Mouse (Mus musculus) embryonic facial prominence, embryonic 11.5 days (tissue): ENCODE data around the gene Gm5416. TPM values are rescaled to one million over a fixed set of nuclear protein-coding genes. Genes with fewer than 3 reads are reported as not detected.
"Not testable (repeated sequence)": the region's sequence is repeated elsewhere in the genome, so short reads cannot be mapped to it uniquely, and the experiment has no call there.

Experiments
- ATAC-seq: fragments of 200-750 bp; cut with Nextera tagmentation; replicated peaks from 2 replicates; pipeline ENCODE4 v1.8.0; 2017; ENCODE audit warnings: low read depth; ENCODE audit not compliant: insufficient number of reproducible peaks, low FRiP score, low TSS enrichment
- DNase-seq: peaks from one replicate; pipeline ENCODE4 v3.0.0-alpha.2; 2015; ENCODE audit warnings: low spot score
- H3K27ac ChIP-seq: fragments of 300-500 bp; sonication (generic); replicated peaks from 2 replicates; pipeline ENCODE4 v1.5.1; 2014; ENCODE audit warnings: mild to moderate bottlenecking, low read depth, low read length, control low read depth
- H3K27me3 ChIP-seq: fragments of 300-500 bp; sonication (generic); 2 replicates; pipeline ENCODE4 v1.6.1; 2014; ENCODE audit warnings: mild to moderate bottlenecking, low read length, moderate library complexity, mixed read lengths; ENCODE audit not compliant: control insufficient read depth, insufficient read depth
- H3K36me3 ChIP-seq: fragments of 300-500 bp; sonication (generic); replicated peaks from 2 replicates; pipeline ENCODE4 v1.6.1; 2014; ENCODE audit warnings: low read depth, mild to moderate bottlenecking, low read length, moderate library complexity, mixed read lengths; ENCODE audit not compliant: control insufficient read depth, insufficient read depth
- H3K4me1 ChIP-seq: fragments of 300-500 bp; sonication (generic); 2 replicates; pipeline ENCODE4 v1.6.1; 2014; ENCODE audit warnings: low read length, mixed read lengths; ENCODE audit not compliant: control insufficient read depth, insufficient read depth
- H3K4me2 ChIP-seq: fragments of 300-500 bp; sonication (generic); 2 replicates; pipeline ENCODE4 v1.6.1; 2014; ENCODE audit warnings: low read depth, mild to moderate bottlenecking, control low read depth, low read length, moderate library complexity
- H3K4me3 ChIP-seq: fragments of 300-500 bp; sonication (generic); 2 replicates; pipeline ENCODE4 v1.5.1; 2014; ENCODE audit warnings: low read depth, low read length, control low read depth
- H3K9ac ChIP-seq: fragments of 300-500 bp; sonication (generic); replicated peaks from 2 replicates; pipeline ENCODE4 v1.6.1; 2014; ENCODE audit warnings: mild to moderate bottlenecking, control low read depth, low read length
- H3K9me3 ChIP-seq: fragments of 300-500 bp; sonication (generic); replicated peaks from 2 replicates; pipeline ENCODE4 v1.6.1; 2016; ENCODE audit warnings: mild to moderate bottlenecking, low read length, inconsistent platforms, mixed read lengths; ENCODE audit not compliant: control insufficient read depth
- WGBS: fragments of 180-500 bp; shearing (Covaris S2); extraction: QIAGEN DNeasy Blood & Tissue Kit; methylation state at CpG from one replicate; pipeline ENCODE4 v1.1.7; 2014; 5-methylcytosine and 5-hydroxymethylcytosine counted together
- polyA plus RNA-seq: library from polyadenylated mRNA; unstranded; fragments of >200 nt; fragmentation: Nextera tagmentation; extraction: Ambion mirVana; gene quantifications from 2 replicates; pipeline ENCODE4 v1.2.1, GENCODE M21; 2014

The Gm5416 gene
- polyA plus RNA-seq, 1 experiment from 2014 or later = not detected

DNA sequence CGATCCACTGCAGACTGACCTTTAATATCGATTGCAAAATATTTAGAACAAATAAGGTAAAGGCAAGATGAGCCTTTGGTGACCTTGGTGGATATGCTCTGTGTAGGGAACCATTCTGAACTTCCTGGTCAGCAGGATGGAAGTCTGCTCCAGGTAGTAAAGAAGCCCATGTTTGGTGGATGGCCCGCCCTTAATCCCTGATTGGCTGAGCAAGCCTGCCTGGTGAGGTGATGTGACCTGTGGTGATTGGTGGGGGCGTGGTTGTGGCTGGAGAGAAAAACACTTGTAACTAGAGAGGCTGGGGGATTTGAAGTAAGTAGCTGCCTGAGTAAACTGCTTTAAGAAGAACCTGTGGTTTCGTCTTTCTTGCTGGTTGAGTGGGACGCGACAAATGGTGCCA, 11.0 kb downstream of the Gm5416 start, which contains the start of gene 2010005H15Rik:
2010005H15Rik (plus strand) TSS at position 301 of the 400 bp plus-strand sequence.
- H3K4me3 ChIP-seq, ATAC-seq, H3K27ac ChIP-seq, H3K27me3 ChIP-seq, H3K36me3 ChIP-seq, H3K9me3 ChIP-seq, H3K9ac ChIP-seq, DNase-seq, H3K4me1 ChIP-seq, H3K4me2 ChIP-seq: not testable (repeated sequence)
- WGBS = 87% methylated on average over 6 of the region's 7 CpGs

GRCm38 (mm10) chr16:36260585-36260984, 50.4 kb downstream of the Gm5416 start:
- not testable (repeated sequence) for H3K9ac ChIP-seq, H3K4me3 ChIP-seq, H3K36me3 ChIP-seq, H3K27ac ChIP-seq, H3K27me3 ChIP-seq, DNase-seq, H3K9me3 ChIP-seq, H3K4me2 ChIP-seq, ATAC-seq, H3K4me1 ChIP-seq

Other genes starting within 250 kb of the Gm5416 start
- gene Kpna1, start 231.7 kb upstream of the Gm5416 start, polyA plus RNA-seq = 72.7 and 78.9 TPM in 2 replicates
- 14.0 and 16.7 TPM in 2 replicates for gene Wdr5b, start 169.2 kb upstream of the Gm5416 start, polyA plus RNA-seq
- 339 and 341 TPM in 2 replicates for gene Fam162a, start 138.8 kb upstream of the Gm5416 start, polyA plus RNA-seq
- gene Ccdc58, start 138.7 kb upstream of the Gm5416 start, polyA plus RNA-seq = 104 and 113 TPM in 2 replicates
- gene Csta1, start 79.2 kb upstream of the Gm5416 start, polyA plus RNA-seq = not detected in 2 replicates
- gene Stfa2l1, start 53.6 kb upstream of the Gm5416 start, polyA plus RNA-seq = not detected in 2 replicates
- gene Gm5483, start 26.2 kb upstream of the Gm5416 start, polyA plus RNA-seq = 1.6 and 2.3 TPM in 2 replicates
- gene 2010005H15Rik, start 11.1 kb downstream of the Gm5416 start, polyA plus RNA-seq = not detected in 2 replicates
- gene Stfa1, start 66.5 kb downstream of the Gm5416 start, polyA plus RNA-seq = 4.0 and 5.5 TPM in 2 replicates
- gene BC117090, start 123.9 kb downstream of the Gm5416 start, polyA plus RNA-seq = not detected in 2 replicates
- gene BC100530, start 157.3 kb downstream of the Gm5416 start, polyA plus RNA-seq = 3.7 and 4.2 TPM in 2 replicates
- gene Stfa2, start 198.1 kb downstream of the Gm5416 start, polyA plus RNA-seq = not detected in 2 replicates
- gene Stfa3, start 245.0 kb downstream of the Gm5416 start, polyA plus RNA-seq = 0.82 and 1.4 TPM in 2 replicates